Mouse (Mus musculus) liver, postnatal 0 days (tissue): ENCODE results near the gene Mettl26. TPM values are rescaled to one million over a fixed set of nuclear protein-coding genes. Genes with fewer than 3 reads are reported as not detected.

ENCODE experiments used
- ATAC-seq: fragments of 200-750 bp; cut with Nextera tagmentation; 2 replicates; pipeline ENCODE4 v1.8.0; 2017; ENCODE audit warnings: mild to moderate bottlenecking, moderate library complexity
- DNase-seq: peaks from one replicate; pipeline ENCODE4 v3.0.0-alpha.2; 2016
- H3K27ac ChIP-seq: fragments of 300-500 bp; sonication (generic); 2 replicates; pipeline ENCODE4 v1.5.1; 2014; ENCODE audit warnings: antibody characterized with exemption, moderate library complexity, mild to moderate bottlenecking, low read depth
- H3K27me3 ChIP-seq: fragments of 300-500 bp; sonication (generic); 2 replicates; pipeline ENCODE4 v1.6.1; 2014; ENCODE audit warnings: low read length, control low read depth, mixed read lengths; ENCODE audit not compliant: insufficient read depth
- H3K36me3 ChIP-seq: fragments of 300-500 bp; sonication (generic); replicated peaks from 2 replicates; pipeline ENCODE4 v1.6.1; 2014; ENCODE audit warnings: mild to moderate bottlenecking, control low read depth, low read length, moderate library complexity, mixed read lengths; ENCODE audit not compliant: insufficient read depth
- H3K4me1 ChIP-seq: fragments of 300-500 bp; sonication (generic); 2 replicates; pipeline ENCODE4 v1.6.1; 2014; ENCODE audit warnings: antibody characterized with exemption, mild to moderate bottlenecking, control low read depth; ENCODE audit not compliant: insufficient read depth
- H3K4me2 ChIP-seq: fragments of 300-500 bp; sonication (generic); 2 replicates; pipeline ENCODE4 v1.6.1; 2014; ENCODE audit warnings: low read depth, mild to moderate bottlenecking, low read length, moderate library complexity, mixed read lengths
- H3K4me3 ChIP-seq: fragments of 300-500 bp; sonication (generic); 2 replicates; pipeline ENCODE4 v1.5.1; 2014; ENCODE audit warnings: low read depth, low read length
- H3K9ac ChIP-seq: fragments of 300-500 bp; sonication (generic); replicated peaks from 2 replicates; pipeline ENCODE4 v1.6.1; 2014; ENCODE audit warnings: mild to moderate bottlenecking, moderate library complexity
- H3K9me3 ChIP-seq: fragments of 300-500 bp; sonication (generic); 2 replicates; pipeline ENCODE4 v1.6.1; 2016; ENCODE audit warnings: mild to moderate bottlenecking, control low read depth, low read length, mixed read lengths
- CTCF ChIP-seq: sonication (generic); IDR thresholded peaks from 2 replicates; pipeline ENCODE4 v1.5.1; 2016; ENCODE audit warnings: antibody characterized with exemption, low read depth
- EP300 ChIP-seq: IDR thresholded peaks from 2 replicates; pipeline ENCODE4 v1.6.1; 2016; ENCODE audit warnings: antibody characterized with exemption, low read depth, mild to moderate bottlenecking
- WGBS: fragments of 180-500 bp; shearing (Covaris S2); extraction: QIAGEN DNeasy Blood & Tissue Kit; methylation state at CpG from one replicate; pipeline ENCODE4 v1.1.7; 2014; ENCODE audit not compliant: insufficient replicate concordance; 5-methylcytosine and 5-hydroxymethylcytosine counted together
- polyA plus RNA-seq: library from polyadenylated mRNA; unstranded; fragments of >200 nt; fragmentation: Nextera tagmentation; extraction: Ambion mirVana; gene quantifications from 2 replicates; pipeline ENCODE4 v1.2.1, GENCODE M21; 2015

Gene Mettl26
- polyA plus RNA-seq, 1 experiment from 2014 or later: 72.5 TPM

DNA sequence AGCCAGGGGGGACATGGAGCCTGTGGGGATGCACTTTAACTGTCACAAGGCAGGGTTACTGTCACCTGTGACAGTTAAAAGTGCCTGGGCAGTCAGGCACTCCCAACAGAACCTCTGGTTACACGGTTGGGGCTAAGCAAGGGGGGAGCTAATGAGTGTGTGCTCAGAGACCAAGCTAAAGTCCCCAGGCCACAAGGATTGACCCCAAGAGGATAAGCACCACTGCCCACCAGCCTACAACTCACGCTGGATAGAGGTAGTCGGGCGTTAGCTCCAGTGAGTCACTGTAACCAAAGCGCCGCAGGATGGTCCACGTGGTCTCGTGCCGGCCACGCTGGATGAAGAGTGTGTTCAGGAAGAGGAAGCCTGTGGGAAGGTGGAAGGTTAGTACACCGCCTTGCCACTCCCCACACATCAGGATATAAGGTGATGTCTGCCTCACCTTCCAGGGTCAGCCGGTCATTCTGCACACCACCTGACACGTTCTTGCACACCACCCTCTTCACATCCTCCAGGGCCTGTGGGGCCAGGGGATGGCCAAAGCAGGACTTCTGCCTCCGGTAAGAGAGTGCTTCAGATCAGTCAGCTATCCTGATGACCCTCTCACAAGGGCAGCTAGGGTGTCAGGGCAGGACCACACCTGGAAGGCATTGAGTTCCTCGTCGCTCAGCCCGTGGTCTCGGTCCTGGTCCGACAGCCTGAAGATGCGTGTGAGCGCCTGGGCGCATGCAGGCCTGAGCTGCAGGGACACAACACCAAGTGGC lies 33.6 kb upstream of the Mettl26 start, which contains the start of gene Gm20683:
Gm20683 (minus strand) TSS at position 647 of the 764 bp plus-strand sequence.
- Histone ChIP-seq H3K4me2 (no peak within 1 kb of the TSS), H3K36me3 (peaks cover 44% of the 10 kb centered on the region), H3K4me3 (no peak within 1 kb of the TSS), H3K27me3 (no peaks in the 10 kb centered on the region), H3K9me3 (no peaks in the 10 kb centered on the region), H3K4me1 (peaks cover 35% of the 10 kb centered on the region), H3K9ac (no peak within 1 kb of the TSS), H3K27ac (no peak within 1 kb of the TSS)
- WGBS: 93% methylated on average over 22 of the region's 22 CpGs
- no peak for DNase-seq
- ATAC-seq: no peak
- TF ChIP-seq EP300 (no peak), CTCF (no peak)

DNA sequence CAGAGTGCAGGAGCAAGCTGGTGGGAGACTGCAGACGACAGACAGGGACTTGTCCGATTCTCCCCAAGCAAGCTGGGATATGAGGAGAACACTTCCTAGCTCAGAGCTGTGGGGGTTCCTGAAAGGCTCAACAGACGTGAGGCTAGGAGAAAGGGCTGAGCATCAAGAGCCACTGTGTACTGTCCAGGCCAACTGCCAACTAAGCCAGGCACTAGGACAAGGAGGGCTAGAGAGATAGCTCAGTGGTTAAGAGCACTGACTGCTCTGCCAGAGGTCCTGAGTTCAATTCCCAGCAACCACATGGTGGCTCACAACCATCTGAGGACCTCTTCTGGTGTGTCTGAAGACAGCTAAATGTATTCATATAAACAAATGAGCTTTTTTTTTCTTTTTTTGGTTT lies 32.4 kb upstream of the Mettl26 start:
- H3K4me1 ChIP-seq: peaks cover 24% of the 10 kb centered on the region
- no peak overlapping the region for H3K4me3 ChIP-seq
- H3K27me3 ChIP-seq: no peaks in the 10 kb centered on the region
- DNase-seq: no peak
- H3K9me3 ChIP-seq: no peaks in the 10 kb centered on the region
- H3K4me2 ChIP-seq: no peak overlapping the region
- H3K9ac ChIP-seq: no peak overlapping the region
- no peak overlapping the region for H3K27ac ChIP-seq
- peaks cover 44% of the 10 kb centered on the region for H3K36me3 ChIP-seq
- no peak for ATAC-seq
- WGBS: 74% methylated on average over 3 of the region's 3 CpGs
- TF ChIP-seq EP300: no peak
- TF ChIP-seq CTCF: no peak

- TF ChIP-seq CTCF: no peak
- TF ChIP-seq EP300: no peak
- peak overlapping the region; percentile 89 for H3K4me2 ChIP-seq
- no peak for DNase-seq
- 85% methylated on average over 4 of the region's 4 CpGs for WGBS
- ATAC-seq: no peak
- H3K4me3 ChIP-seq: peak overlapping the region; percentile 86; the same call in 1 of the 2 replicates
- H3K9me3 ChIP-seq: no peaks in the 10 kb centered on the region
- H3K4me1 ChIP-seq: peaks cover 24% of the 10 kb centered on the region
- H3K36me3 ChIP-seq: peaks cover 42% of the 10 kb centered on the region
- H3K27ac ChIP-seq: peak overlapping the region; percentile 20; the same call in 1 of the 2 replicates
- H3K9ac ChIP-seq: peak overlapping the region; percentile 88
- H3K27me3 ChIP-seq: no peaks in the 10 kb centered on the region
These were observed 31.8 kb upstream of the Mettl26 start for GRCm38 (mm10) chr17:25843122-25843521.

- peak overlapping the region; percentile 89 for H3K4me2 ChIP-seq
- peak; percentile 38 for ATAC-seq
- no peaks in the 10 kb centered on the region for H3K9me3 ChIP-seq
- peaks cover 38% of the 10 kb centered on the region for H3K36me3 ChIP-seq
- H3K4me3 ChIP-seq: peak overlapping the region; percentile 86
- peaks cover 22% of the 10 kb centered on the region for H3K4me1 ChIP-seq
- TF ChIP-seq CTCF (no peak), EP300 (no peak)
- DNase-seq: no peak
- 2% methylated on average over 36 of the region's 38 CpGs for WGBS
- peak overlapping the region; percentile 88 for H3K9ac ChIP-seq
- H3K27ac ChIP-seq: peak overlapping the region; percentile 88
- H3K27me3 ChIP-seq: no peaks in the 10 kb centered on the region
These were observed 31.1 kb upstream of the Mettl26 start for GRCm38 (mm10) chr17:25843636-25844395.

GRCm38 (mm10) chr17:25844396-25844901 lies 30.4 kb upstream of the Mettl26 start, which contains the start of gene Rhot2:
Rhot2 (minus strand) TSS chr17:25844851.
- Histone ChIP-seq H3K27ac (peak within 1 kb of the TSS; percentile 88), H3K9me3 (no peaks in the 10 kb centered on the region), H3K4me1 (peaks cover 19% of the 10 kb centered on the region), H3K9ac (peak within 1 kb of the TSS; percentile 88), H3K27me3 (no peaks in the 10 kb centered on the region), H3K36me3 (peaks cover 32% of the 10 kb centered on the region), H3K4me3 (peak within 1 kb of the TSS; percentile 86), H3K4me2 (peak within 1 kb of the TSS; percentile 89)
- peak; percentile 93 for ATAC-seq
- TF ChIP-seq EP300 (no peak), CTCF (peak; percentile 82)
- DNase-seq: peak; percentile 98
- under 1% methylated on average over 21 of the region's 21 CpGs for WGBS

DNA sequence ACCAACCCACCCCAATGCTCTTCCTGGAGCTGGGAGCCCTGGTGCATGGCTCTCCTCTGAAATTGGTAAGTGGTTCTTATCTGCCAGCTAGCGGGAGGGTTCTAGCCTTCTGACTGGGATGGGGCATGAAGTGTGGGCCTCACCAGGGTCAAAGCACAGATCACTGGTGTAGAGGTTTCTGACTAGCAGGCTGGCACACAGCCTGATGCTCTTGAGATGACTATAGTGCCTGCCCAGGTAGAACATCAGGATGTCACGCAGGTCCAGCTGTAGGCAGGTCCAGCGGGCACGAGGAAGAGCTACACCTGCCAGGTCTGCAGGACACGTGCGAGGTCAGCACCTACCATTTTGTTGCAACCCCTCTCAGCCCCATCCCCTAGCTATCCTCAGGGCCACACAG lies 14.6 kb upstream of the Mettl26 start:
- Histone ChIP-seq H3K4me1 (peaks cover 15% of the 10 kb centered on the region), H3K4me3 (no peak overlapping the region), H3K9me3 (no peaks in the 10 kb centered on the region), H3K9ac (no peak overlapping the region), H3K36me3 (peaks cover 4% of the 10 kb centered on the region; the same call in 1 of the 2 replicates), H3K4me2 (peak overlapping the region; percentile 83), H3K27ac (no peak overlapping the region), H3K27me3 (no peaks in the 10 kb centered on the region)
- DNase-seq (no peak), ATAC-seq (no peak)
- TF ChIP-seq EP300 (no peak), CTCF (no peak)
- 82% methylated on average over 6 of the region's 6 CpGs for WGBS
